Mouse (Mus musculus): ENCODE results near the gene Utrn.

The Utrn gene

DNA sequence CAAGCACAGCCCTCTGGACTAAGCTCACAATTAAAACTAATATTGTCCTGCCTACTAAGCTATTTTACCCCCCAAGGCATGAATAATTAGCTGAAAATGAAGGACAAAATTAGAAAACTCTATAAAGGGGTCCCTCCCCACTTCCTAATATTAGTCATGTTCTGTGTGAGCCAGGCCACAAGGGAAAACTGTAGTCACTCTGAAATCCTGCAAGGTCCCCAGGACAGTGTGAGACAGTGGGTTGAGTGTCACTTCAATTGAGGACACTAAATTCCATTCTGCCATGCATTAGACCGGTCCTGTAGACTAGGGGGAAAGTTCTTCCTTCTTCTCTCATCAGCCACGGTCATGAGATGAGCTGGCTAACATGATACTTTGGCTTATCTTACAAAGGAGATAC lies 69.7 kb downstream of the Utrn start:
- DNase-seq (ENCODE audit: low read depth, low spot score), result no peak

DNA sequence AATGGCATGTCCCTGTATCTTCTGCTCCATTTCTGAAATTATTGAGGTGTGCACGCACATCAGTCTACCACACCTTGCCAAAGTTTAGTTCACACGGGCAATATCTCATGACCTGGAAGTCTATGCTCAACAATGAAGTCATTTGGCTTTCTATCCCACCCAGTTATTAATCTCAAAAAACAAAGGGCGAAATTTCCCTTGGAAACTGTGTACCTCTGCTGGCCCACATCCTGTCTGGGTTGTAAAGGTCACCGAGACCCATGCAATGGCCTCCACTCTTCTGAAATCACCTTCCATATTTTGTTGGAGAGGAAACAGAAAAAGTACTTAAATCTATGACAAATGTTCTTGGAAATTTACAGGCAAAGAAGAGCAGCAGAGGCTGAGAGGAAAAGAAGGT lies 70.9 kb downstream of the Utrn start:
- no peak for DNase-seq (ENCODE audit: low read depth, low spot score)

DNA sequence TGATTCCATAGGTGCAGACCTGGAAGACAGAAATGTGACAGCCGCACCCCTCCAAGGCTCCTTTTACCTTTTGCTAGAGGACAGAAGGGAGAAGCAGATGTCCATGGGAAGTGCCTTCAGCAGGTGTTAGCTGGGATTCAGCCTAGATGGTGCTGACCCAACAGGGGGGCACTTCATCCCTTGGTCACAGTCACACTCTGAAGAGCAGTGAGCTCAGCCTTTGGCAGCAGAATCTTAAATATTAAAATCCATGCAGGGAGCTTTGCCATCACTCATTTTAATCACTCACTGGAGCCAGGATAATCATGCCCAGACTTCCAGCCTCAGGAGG lies 72.7 kb downstream of the Utrn start:
- no peak for DNase-seq (ENCODE audit: low read depth, low spot score)

DNA sequence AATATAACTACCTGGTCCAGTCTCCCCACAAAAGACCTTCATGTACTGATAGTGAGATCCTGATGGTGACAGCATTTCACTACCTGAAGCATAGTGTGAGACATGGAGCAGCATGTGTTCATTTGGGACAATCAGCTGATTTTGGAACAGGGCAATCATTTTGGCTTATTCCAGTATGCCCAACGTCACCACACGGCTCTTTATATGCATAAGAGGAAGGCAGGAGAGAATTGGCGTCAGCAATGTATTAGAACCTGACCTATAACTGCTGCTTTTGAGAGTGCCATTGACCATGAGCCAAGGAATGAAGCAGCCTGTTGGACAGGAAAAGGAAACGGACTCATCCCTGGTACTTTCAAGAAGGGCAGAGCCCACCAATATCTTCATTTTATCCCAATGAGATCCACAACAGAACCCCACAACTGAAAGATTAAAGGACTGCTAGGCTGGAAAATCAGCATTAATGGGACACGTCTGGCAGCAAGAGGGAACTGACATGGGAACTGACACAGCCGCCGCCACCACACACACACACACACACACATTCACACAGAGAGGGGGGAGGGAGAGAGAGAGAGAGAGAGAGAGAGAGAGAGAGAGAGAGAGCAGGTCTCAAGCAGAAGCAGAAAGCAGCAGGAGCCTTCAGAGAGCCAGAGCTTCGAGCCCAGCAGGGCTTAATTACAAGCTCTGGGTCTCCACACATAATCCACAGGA lies 73.2 kb downstream of the Utrn start:
- DNase-seq (ENCODE audit: low read depth, low spot score), result no peak

DNA sequence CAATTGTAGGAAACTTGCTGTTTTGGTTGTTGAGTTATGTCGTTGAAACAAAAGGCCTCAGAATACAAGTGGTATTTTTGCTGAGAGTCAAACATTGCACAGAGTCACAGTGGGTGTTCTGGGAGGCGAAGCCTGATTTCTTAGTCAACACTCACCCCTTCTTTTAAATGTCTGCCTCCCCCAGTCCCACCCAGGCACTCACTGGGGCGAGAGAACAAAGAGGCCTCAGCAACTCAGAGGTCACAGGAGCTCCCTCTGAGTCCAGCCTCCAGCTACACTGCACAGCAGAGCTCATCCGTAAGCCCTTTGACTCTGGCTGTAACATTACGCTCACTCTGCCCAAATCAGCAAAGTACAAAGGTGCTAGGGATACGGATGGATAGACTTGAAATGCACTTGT lies 77.1 kb downstream of the Utrn start:
- DNase-seq (ENCODE audit: low read depth, low spot score), result no peak

DNA sequence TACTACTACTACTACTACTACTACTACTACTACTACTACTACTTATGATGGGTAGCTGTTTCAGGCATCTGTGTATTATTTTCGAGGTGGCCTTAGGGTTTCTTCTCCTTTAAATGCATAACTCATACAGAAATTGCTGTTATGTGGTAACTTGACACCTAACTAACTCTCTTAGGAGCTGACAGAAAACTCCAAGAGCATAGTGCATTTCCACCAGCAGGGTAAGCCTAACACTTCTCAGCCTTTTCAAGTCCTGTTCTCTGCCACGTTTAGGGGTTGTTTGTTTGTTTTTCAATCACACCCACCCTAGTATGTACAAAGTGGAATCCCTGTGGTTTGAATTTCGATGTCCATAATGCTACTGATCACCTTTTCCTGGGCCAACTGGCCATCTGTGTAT lies 78.3 kb downstream of the Utrn start:
- no peak for DNase-seq (ENCODE audit: low read depth, low spot score)

DNA sequence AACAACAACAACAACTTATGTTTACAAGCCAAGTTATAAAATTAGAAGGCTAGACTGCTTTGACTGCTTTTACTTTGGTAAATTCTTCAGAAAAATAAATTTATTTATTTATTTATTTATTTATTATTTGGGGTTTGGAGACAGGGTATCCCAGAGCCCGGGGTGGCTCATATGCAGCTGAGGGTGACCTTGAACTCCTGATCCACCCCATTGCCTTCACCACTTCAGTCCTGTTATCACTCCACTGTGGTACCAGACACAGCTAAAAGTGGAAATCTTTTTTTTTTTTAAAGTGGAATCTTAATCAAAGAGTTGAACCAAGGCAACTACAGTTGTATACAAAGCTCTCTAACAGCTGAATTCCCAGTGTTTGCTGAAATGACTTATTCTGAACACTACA lies 80.6 kb downstream of the Utrn start:
- no peak for DNase-seq (ENCODE audit: low read depth, low spot score)

DNA sequence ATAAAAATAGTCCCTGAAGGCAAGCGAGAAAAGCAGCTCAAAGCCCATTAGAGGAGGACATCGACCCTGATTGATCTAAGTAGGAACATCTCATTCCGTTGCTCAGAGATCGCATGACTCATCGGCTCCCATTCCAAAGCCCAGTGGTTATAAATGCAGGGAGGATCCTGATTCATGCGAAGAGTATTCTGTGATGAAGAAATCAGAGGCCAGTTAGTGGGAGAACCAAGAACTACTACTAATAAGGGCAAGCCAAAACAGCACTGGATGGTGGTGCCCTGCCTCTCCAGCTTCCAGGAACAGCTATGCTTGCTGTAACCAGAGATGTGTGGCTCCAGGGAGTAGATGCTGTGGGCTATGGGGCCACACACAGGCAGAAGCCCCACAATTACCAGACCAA lies 81.2 kb downstream of the Utrn start:
- DNase-seq (ENCODE audit: low read depth, low spot score), result peak; percentile 72

DNA sequence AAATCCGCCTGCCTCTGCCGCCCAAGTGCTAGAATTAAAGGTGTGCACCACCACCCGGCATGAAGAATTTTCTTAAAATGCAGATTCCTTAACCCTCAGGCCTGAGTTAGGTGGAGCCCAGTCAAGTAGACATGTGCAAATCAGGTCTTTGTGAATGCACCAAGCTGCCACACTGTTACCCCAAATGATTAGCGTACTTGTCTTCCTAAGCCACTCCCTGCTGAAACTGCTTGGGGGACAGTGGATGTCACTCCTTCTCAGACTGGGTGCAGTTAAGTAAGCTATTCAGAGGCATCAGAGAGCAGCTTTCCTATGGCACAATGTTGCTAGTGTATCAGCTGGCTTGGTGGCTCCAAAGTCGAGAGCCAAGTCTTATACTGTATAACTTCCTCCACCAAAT lies 83.9 kb downstream of the Utrn start:
- DNase-seq (ENCODE audit: low read depth, low spot score), result no peak

DNA sequence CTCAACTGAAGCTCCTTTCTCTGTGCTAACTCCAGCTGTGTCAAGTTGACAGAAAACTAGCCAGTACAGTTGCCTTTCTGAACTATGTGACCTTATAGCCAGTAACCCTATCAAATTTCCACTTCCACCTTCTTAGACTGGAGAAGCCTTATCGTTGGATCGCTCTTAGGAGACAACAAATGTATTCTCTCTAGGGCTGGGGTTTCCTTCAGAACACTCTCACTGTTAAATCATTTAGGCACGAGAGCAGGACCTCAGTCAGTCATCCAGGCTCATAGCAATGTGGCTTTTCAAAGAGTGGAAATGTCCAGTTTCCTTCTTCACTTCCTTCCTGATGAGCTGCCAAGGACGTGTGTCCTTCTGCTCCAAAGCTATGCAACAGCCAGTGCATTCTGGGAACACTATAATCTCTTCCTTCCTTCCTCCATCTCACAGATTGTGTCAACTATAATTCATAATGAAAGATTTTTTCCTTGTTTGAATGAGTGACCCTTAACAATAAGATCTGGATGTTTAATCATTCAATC lies 87.7 kb downstream of the Utrn start:
- DNase-seq (ENCODE audit: low read depth, low spot score), result peak; percentile 29

DNA sequence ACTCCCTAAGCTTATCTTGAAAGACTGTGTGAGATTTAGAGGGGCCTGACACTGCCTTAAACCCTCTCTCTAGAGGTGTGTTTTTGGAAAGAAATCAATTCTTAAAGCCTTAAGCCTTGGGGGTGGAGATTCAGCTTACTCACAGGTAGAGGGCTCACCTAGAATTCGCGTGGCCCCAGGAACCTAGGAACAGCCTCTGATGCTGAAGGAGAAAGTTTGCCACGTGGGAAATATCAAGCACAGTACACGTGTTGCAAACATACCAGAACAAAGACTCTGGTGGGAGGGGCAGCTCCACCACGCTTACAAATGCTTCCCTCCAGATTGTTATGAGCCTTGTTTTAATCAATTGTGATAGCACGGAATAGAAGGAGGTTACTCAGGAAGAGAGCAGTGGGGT lies 96.0 kb downstream of the Utrn start:
- no peak for DNase-seq (ENCODE audit: low read depth, low spot score)

DNA sequence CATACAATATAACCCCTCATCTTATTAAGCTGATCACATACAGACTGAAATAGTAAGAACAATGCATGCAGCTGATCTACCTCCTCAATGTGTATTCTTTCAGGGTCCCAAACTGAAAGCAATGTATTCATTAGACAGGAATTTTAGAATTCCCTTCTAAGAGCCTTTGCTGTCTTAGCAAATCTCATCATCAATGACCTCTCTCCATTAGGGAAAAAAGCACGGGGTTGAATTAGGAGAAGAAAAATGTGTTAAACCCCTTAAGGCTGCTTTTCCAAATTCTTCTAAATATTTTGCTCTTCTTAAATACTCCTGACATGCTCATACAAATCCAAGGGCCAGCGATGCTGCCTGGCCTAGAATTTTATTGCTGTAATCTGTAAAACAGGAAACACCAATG lies 97.7 kb downstream of the Utrn start:
- DNase-seq (ENCODE audit: low read depth, low spot score), result no peak

DNA sequence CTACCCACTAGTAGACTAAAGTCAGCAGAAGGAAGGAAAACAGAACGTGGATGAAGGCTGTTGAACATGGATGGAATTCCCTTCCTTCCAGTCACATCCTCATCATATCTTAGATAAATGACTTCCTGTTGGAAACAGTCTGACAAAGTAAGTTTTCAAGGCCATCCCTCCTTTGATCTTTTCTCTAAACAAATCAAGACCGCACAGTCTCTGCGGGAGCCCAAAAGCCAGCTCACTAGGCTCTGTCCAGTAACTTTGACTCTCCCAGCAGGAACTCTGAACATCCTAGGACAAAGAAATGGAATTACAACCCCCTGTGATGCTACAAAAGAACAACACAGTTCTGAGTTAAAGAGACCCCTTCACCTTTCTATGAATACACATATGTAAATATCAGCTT lies 106.5 kb downstream of the Utrn start:
- no peak for DNase-seq (ENCODE audit: low read depth, low spot score)

DNA sequence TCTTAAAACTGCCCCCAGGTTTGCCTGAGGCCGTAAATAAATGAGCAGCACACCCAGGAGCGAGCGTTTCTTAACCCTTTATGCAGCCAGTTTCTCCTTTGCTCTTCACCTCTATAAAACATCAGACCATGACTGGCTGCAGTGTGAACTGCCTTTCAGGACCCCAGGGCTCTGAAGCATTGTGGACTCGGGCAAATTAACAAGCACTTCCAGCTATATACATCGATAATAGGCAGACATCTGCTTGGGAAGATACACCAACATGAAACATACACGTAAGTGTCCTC lies 110.5 kb downstream of the Utrn start:
- DNase-seq (ENCODE audit: low read depth, low spot score), result no peak

DNA sequence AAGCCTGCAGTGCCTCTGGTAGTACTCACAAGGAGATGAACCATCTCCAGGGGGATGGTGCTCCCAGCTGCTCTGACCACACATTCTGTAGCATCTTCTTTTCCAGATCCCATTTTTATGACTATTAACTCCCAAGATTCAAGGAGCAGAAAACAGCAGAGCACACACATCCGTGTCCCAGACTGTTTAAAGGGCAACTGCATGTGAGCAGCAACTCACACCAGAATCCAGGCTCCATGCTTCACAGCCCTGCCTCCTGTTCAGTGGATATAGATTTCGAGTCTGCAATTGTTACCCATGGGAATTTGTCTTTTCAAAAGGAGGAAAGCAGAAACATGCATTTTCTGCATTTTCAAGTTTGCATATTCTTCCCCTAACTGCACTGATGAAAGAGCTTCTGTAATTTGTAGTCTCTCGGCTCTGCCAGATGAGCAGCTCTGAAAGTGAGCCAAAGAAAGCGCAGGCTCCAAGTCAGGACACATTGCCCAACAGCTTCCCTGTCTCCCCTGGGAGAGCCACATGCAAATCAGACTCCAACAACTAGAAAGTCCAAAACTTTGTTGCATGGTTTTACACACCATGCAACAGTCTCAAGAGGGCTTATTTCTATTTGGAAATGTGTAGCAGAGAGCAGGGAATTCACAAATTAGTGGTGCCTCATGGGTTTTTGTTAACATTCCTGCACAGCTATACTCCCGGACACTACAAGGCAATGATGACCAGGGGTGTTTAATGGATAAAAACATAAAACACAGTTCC lies 111.0 kb downstream of the Utrn start:
- peak; percentile 80 for DNase-seq (ENCODE audit: low read depth, low spot score)

DNA sequence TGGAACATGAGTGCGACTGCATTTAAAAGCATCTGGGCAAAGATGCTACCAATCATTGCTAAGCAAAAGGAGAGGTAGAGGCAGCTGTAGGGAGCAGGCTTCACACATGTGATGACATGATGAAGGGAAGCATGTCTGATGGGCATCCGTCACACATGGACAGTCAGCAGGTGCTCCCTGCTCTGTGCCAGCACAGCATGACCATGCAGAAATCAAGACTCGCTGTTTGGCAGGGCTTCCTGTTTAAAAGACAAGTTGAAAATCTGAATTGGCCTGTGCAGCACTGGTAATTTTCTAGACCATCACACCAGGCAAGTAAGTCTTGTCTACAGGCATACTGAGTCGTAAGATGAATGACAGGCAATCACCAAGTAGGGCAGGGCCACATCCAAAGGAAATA lies 112.5 kb downstream of the Utrn start:
- no peak for DNase-seq (ENCODE audit: low read depth, low spot score)

DNA sequence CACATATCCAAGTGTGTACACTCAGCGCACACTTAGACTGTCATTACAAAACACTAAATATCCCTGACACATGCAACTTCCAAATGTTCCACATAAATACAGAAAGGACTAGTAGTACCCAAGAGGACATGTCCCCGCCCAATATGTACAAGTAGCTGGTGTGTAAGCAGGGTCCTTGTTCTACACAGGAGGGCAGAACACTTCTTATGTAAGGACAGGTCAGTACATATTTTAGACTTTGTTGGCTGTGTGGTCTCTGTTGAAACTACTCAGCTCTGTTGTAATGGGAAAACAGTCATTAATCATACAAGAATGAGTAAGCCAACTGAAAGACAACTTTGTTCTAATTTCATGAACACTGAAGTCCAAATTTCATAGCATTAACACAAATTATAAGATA lies 114.3 kb downstream of the Utrn start:
- DNase-seq (ENCODE audit: low read depth, low spot score), result no peak

DNA sequence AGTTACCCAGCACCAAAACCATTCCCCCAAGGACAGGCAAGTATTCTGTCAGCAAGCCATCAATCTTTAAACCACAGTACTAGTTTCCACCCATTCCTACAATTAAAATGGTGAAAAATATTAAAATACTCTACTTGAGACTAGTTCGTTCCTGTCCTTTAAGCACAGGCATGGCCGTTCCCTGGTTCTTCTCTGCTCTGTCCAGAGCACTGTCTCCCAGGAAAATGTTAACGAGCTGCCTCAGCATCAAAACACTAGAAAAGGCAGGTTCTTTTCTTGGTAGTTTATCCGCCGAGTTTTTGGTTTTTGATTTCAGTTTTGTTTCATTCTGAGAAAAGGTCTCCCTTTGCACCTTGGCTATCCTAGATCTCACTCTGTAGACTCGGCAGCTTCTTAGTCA lies 115.0 kb downstream of the Utrn start:
- no peak for DNase-seq (ENCODE audit: low read depth, low spot score)

DNA sequence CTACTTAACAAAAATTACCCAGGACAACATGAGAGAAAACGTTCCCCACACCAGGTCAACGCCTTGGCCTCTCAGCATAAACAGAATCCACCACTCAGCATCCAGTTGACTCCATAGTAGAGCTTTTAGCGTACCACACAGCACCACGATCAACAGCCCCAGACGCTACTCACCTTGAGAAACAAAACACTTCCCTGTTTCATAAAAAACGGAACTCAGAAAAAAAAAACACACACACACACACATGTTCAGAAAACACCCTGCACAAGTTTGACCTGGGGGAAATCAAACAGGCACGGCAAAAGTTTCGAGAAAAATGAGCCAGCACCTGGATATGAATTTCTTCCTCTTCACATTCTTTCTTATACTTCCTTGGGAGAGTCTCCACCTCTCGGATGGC lies 125.4 kb downstream of the Utrn start:
- DNase-seq (ENCODE audit: low read depth, low spot score), result no peak

DNA sequence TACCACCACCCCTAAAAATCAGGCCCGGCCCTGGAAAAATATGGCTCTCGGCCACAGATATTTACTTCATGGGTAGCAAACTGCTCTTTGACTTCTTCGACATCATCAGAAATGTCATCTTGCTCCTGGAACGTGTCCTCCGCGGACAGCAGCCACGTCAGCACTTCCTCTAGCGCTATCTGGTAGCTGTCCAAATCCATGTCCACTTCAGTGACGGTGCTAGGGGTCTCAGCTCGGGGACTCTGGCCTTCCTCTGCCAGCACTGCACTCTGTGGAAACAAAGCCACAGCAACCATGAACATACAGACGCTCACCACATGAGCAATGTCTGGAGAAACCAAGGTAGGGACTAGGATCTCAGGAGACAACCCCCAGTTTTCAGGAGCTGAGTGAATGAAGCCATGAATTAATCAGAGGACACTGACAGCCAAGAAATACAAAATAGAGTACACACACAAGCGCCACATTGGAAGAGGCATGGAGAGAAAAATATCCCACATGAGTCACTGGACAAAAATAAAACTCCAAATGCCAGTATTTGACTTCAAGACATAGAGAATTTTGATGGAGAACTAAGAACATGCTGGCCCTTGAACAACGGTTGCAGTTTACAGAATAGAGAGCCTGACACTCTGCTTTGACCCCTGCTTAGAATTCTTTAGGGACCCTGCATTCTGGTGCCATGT lies 129.7 kb downstream of the Utrn start:
- DNase-seq (ENCODE audit: low read depth, low spot score), result no peak

DNA sequence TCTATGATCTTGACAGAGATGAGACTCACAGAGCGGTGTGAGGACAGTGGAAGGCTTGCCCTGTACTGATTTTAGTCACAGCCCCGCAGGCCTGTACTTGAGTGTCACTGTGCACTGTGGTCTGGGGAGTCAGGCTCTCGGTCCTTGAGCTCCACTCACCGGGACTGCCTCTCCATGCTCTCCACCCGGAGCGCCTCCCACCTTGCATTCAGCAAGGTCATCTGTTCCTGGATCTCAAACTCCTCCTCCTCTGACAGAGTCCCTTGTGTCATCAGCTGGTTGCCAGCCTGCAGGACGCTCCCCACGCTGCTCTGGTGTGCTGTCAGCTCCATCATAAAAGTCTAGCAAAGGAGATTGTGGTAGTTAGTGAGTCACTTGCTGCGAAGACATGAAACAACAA lies 131.2 kb downstream of the Utrn start:
- DNase-seq (ENCODE audit: low read depth, low spot score), result no peak

DNA sequence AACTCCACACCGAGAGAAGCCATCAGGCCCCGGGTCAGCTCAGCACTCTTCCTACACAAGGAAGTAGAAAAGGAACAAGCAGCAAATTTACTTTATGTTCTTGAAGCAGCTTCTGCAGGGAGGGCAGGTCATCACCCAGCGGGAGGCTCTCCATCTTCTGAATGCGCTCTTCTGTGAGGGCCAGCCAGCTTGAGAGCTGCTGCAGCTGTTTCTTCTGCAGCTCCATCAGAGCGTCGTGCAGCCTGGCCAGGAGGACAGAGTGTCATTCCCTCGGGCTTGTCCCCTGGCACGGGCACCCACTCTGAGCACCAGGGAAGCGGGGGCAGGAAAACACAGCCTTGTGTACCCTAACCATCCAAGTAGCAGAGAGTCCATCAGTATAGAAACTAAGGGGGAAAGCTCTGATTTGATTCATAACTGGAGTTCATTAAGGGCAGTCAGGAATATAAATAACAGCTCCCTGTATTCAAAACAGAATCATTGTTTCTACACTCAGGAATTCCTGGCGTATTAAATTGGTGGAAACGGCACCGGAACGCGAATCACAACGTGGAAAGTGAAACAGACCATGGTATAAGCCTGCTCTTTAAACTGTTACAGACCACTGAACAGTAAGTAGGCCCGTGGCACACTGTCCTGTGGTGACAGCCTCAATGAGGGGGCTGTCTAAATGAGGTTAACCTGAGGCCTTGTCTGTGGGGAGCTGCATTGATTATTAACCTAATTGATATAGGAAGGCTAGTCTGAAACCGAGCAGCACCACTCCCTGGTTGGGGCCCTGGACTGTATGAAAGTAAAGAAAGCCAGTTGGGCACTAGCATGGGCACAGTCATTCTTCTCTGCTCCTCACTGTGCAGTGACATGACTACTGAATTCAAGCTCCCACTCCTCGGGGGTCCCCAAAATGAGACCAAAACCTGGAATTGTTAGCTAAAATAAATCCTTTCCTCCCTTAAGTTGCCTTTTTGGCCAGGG lies 132.0 kb downstream of the Utrn start:
- no peak for DNase-seq (ENCODE audit: low read depth, low spot score)
